Mouse (Mus musculus): ENCODE data around the gene Tigit. TPM values are rescaled to one million over a fixed set of nuclear protein-coding genes. Genes with fewer than 3 reads are reported as not detected.

Gene Tigit
- not detected in 2 replicates for total RNA-seq (2023)

DNA sequence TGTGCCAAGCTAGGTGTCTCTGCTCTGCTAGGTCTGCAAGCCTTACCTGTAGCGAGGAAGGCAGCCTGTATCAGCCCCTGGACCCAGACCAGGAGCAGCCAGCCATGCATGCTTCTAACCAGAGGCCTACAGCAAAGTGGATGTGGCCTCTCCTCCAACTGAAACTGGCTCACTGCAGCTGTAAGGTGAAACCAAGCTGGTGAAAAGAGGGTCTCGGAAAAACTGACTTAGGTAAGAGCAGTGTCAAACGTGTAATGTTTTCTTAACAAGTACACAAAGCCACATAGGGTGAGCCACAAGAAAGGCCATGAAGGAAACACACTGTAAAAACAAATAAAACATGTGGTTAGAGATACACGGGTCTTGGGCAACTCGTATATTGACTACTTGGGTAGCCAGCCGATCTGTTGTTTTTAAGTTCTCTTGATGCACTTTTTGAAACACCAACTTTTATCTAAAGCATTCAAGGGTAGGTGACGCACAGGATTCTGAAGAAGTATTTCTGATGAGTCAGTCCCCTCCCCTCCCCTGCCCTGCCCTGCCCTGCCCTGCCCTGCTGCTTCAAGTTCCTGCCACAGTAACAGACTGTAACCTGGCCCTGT lies at the start of gene Tigit:
Gene Tigit (minus strand): TSS at position 169 of the 602 bp plus-strand sequence.

Other genes with a start within 250 kb of the Tigit start
- gene Drd3, start 89.9 kb upstream of the Tigit start, total RNA-seq (2023): not detected in 2 replicates
- gene Ccdc191, start 225.7 kb upstream of the Tigit start, total RNA-seq (2023): 0.95 and 1.1 TPM in 2 replicates